Mouse (Mus musculus) kidney, adult 11 months (tissue): ENCODE data around the gene Mgp.
A peak's percentile ranks its signal among the peaks of the same experiment; 100 is the strongest.

ENCODE experiments used
- DNase-seq: peaks from one replicate; pipeline ENCODE4 v3.0.0; 2022

The Mgp gene

GRCm38 (mm10) chr6:136897789-136898188, 22.2 kb upstream of the Mgp start:
- DNase-seq, result no peak

GRCm38 (mm10) chr6:136894532-136895339, 19.1 kb upstream of the Mgp start:
- peak; percentile 23 for DNase-seq

DNA sequence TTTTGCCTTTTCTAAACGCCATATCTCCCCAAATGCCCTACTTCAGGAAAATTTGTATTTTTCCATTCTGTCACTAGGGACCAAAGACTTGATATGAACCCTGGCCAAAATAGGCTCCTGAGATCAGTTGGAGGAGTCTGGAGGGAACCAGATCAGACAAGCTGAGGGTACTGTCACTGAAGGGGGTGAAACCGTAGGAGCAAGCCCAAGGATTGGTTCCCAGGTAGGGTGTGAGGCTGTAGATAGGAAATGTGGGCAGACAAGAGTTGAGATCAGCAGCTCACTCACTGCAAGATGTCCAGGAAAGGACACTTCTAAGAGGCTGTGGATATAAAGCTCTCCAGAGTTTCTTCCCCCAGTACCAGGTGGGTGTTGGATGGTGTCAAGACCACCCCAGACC, 16.4 kb upstream of the Mgp start:
- DNase-seq, result no peak

DNA sequence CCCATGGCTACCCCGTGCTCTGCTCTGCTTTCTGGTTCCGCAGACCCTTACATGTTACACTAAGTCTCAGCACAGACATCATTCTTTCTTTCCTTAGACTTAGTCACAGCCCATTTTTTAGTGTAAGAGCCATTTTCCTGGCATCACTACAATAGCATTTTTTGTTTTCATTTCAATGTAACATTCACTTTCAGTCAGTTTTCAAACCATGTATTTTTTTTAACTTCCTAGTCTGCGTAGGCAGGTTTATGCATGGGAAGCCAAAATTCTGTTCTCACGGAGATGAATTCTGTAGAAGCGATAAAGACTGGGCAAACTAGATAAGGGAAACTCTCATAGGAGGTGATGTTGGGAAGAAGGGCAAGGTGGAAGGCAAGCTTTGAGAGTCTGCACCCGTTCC, 13.9 kb upstream of the Mgp start:
- DNase-seq, result no peak

DNA sequence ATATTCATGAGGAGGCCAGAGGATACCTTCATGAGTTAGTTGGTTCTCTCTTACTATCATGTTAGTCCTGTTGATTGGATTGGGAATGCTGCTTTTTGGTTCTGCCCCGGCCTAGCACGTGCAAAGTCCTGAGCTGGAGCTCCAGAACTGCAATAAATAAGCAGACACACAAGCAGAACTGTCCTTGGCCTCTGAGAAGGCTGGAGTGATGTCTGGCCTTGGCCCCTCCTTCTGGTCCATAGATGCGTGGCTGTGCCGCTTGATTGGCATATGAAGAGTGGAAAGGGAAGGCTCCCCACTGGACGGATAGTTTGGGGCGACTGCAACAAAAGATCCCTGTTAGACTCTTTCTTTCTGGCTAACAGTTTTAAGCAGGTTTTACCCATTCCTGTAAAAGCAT, 13.4 kb upstream of the Mgp start:
- no peak for DNase-seq

DNA sequence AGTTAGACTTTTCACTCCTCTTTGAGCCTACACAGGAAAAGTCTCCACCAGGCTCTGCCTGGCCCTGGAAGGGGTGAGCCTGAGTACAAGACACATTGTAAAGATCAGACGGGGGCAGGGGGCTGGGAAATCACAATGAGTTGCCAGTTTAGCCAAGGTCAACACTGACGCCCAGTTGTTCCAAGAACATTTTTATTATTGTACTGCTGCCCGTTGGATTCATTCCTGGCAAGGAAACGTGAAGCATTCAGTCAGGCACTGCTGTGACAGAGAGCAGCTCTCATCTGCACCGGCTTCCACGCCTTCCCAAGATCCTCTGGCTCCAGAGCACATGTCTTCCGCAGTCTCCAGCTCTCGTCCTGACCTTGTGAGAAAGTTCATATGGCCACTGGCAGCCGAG, 12.2 kb upstream of the Mgp start:
- peak; percentile 59 for DNase-seq

GRCm38 (mm10) chr6:136884766-136885165, 9.1 kb upstream of the Mgp start:
- peak; percentile 47 for DNase-seq

DNA sequence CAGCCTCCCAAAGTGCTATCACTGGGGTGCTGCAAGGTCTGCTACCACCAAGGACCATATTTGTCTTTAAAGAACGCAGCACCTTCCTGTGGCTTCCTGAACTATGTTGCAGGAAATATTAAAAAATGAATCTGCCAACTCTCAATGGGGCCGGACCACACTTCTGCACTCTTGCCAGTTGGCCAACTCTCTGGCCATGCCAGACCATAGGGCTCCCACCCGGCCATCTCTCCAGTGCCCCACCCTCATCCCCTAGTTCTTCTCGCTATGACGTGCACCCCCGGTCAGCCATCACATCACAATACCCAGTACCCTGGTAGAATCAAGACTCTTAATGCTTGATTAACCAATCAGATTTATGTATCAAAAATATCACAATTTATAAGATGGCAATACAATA, 8.3 kb upstream of the Mgp start:
- no peak for DNase-seq

DNA sequence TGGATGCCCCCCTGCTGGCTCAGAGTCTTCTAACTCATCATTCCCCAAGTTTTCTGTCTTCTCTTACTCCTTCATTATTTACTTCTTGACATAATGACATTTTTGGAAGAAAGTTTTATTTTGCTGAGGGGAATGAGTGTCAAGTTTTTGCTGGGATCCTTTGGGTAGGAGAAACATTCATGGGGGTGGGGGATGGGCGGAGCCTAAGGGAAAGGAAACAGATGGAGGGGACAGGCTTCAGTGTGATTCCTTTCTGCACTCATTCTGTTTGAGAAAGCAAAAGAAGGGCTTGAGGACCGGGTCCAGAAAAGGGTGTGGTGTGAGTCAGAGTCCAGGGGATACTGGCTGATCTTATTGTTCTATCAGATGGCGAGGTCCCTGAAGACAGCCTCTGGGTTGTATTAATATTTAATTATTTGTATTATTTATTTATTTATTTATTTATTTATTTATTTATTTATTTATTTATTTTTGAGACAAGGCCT, 7.8 kb upstream of the Mgp start:
- no peak for DNase-seq

- no peak for DNase-seq
Observed at GRCm38 (mm10) chr6:136881678-136882077, 6.1 kb upstream of the Mgp start.

DNA sequence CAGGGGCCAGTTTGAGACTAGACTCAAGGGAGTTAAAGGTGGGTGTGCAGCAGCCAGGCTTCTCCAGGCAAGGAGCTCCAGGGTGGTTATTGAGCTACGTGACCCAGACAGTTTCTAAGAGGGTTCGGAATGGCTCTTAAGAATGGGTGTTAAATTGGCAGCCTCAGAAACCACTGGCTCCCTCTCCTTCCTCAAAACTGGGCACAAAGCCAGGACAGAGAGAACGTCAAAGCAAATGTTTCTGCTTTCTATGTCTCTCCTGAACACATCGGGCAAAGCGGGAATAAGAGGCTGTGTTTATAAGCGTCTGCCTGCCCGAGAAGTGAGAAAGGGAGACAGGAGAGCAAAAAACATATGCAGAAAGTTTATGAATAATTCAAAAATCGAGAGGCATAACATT, 1.0 kb downstream of the Mgp start:
- no peak for DNase-seq

DNA sequence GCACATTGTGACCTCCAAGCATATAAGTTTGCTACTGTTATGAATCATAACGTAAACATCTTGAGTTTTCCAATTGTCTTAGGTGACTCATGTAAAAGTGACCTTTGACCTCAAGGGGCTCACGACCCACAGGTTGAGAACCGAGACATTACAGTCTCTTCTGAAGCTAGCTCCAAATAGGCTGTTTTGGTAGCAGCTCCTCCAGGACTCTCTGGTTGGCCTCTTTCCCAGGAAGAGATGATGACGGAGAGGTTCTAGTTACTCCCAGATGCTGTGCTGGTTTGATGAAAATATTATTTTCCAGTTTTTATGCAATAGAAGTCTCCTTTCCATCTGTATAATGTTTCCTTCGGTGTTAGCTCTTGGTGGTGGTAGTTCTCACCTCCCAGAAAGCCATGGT, 6.7 kb downstream of the Mgp start:
- no peak for DNase-seq

GRCm38 (mm10) chr6:136866150-136866549, 9.5 kb downstream of the Mgp start:
- DNase-seq, result no peak

- DNase-seq, result no peak
Observed at GRCm38 (mm10) chr6:136865360-136865759, 10.3 kb downstream of the Mgp start.

DNA sequence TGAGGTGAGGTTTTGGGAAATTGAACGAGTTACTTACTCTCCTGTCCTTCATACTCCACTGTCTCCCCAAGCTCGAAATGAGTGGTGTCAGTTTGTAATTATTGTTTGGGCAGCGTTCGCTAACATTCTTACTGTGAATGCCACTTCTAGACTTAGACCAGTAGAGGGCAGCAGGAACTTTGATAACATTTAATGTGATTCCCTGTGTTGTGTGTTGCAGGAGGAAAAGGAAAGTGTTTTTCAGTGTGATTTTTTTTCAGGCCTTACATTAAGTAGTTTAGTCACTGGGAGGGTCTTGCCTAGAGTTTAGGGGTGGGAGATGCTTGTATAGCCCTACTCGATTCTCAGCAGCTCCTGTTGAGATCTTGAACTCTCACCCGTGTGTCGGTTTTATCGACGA, 14.6 kb downstream of the Mgp start:
- DNase-seq, result no peak

DNA sequence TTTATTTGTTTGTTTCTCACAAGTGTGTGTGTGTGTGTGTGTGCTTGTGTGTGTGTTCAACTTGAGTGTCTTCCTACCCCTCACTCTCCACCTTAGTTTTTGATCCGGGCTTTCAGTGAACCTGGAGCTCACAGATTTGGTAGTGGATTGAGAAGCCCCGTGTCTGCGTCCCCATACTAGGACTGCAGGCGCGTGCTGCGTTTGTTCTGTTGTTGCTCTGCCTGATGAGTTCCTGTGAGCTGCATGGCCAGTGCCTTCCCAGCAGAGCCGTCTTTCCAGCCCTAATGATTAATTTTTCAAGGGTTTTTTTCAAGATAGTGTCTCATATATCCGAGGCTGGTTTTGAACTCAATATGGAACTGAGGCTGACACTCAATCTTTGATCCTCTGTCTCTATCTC, 17.2 kb downstream of the Mgp start:
- no peak for DNase-seq

DNA sequence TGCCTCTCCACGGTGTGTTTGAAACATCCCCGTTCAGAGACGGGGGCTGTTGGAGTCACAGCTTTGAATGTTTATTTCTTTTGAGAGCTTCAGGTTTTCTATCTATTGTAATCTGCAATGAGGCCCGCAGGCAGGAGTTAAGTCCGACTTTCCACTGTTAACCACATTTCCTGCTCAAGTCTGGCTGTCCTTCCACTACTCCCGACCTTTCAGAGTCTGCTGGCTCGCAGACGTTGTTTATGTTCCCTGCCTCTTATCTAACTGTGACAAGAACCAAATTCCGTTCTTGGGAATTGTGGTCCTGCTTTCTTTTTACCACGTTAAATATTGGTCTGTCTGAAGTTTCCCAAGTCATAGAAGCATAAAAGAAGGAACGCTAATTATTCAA, 17.8 kb downstream of the Mgp start:
- DNase-seq, result peak; percentile 25

GRCm38 (mm10) chr6:136857186-136857872, 18.3 kb downstream of the Mgp start, which contains the start of gene Art4:
Gene Art4 (minus strand): TSS chr6:136857733.
- DNase-seq, result no peak

DNA sequence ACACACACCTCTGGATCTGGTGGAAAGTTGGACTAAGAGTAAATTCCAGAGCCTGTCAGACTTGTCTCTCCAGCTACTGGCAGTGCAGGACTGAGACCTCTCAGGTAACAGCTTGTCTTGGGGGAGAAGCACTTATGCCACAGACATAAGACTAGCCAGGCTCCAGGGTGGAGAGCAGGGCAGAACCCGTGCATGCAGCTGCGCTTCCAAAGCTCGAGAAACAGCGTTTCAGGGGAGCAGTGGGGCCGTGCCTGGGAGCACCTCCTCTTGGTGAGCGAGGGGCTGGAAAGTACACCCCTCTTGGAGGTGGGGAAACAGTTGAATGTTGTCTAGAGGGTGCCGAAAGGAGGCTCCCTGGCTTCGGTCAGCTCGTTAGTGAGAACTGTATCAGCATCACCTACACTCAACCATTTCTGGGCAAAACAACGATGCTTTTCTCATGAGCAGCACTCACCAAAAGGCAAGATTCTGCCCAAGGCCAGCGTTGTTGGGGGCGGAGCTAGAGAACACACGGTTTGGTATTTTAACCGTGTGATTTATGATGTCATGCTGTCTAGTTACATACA, 19.5 kb downstream of the Mgp start:
- no peak for DNase-seq

- no peak for DNase-seq
Observed at GRCm38 (mm10) chr6:136855183-136855582, 20.4 kb downstream of the Mgp start.

DNA sequence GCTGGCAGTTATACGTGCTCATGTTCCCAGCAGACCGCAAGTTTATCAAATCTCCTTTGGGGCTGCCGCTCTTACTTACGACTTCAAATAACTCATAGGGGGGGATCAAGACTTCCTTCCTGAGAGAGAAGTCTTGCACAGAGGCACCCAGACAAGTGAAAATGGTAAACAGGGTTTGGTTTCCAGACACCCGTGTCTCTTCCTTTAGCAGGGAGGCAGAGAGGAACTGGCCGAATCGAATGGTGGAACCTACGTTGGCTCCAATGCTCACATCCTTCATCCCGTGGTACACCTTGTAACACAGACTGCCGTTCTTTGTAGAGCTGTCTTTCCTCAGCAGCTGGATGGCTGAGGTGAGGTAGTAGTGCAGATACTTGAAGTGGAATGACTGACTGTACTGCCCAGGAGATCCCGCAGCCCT, 21.3 kb downstream of the Mgp start:
- DNase-seq, result no peak

DNA sequence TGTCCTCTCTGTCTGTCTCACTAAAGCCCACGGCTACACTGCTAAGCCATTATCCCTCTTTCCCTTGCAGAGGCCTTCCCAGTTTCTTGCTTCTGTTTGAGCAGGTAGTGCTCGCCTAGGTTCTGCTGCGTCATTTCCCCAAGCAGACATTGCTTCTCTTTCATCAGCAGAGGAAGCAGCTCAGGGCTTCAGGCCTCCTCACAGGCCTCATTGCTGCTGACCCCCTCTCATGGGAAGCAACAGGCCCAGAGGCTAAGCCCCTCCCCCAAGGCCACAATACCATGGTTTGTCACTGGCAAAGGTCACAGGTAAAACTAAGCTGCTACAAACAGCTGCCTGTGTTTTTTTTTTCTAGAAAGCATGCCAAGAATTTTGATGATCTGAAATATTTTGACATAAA, 22.9 kb downstream of the Mgp start:
- no peak for DNase-seq

GRCm38 (mm10) chr6:136852348-136852747, 23.3 kb downstream of the Mgp start:
- DNase-seq, result peak; percentile 41

GRCm38 (mm10) chr6:136850267-136850666, 25.4 kb downstream of the Mgp start:
- DNase-seq, result no peak
